Mouse (Mus musculus) lung, adult 2 months (tissue): Measurements from ENCODE around the gene Pbld2.

ENCODE experiments used
- CTCF ChIP-seq: fragments of 200-500 bp; IDR thresholded peaks from 2 replicates; pipeline ENCODE4 v1.5.1; 2011; ENCODE audit warnings: mild to moderate bottlenecking, low read length, control low read depth; ENCODE audit not compliant: insufficient read depth
- POLR2A ChIP-seq: fragments of 200-500 bp; IDR thresholded peaks from 2 replicates; pipeline ENCODE4 v1.6.1; 2011; ENCODE audit warnings: low read depth, mild to moderate bottlenecking, control low read depth, low read length, borderline replicate concordance; ENCODE audit errors: extremely low read depth

GRCm38 (mm10) chr10:63053007-63053406, 28.9 kb downstream of the Pbld2 start:
- TF ChIP-seq CTCF (no peak), POLR2A (no peak)
